Mouse (Mus musculus) left cerebral cortex, adult 18-20 months (tissue): ENCODE data around the gene Kazald1. TPM values are rescaled to one million over a fixed set of nuclear protein-coding genes. Genes with fewer than 3 reads are reported as not detected.

Experiments used
- DNase-seq, 2 experiments: peaks; one replicate each; pipeline ENCODE4 v3.0.0; 2021 to 2022; ENCODE audit warnings: low spot score in 2 of 2, mixed read lengths in 1 of 2
- total RNA-seq, 2 experiments: library from RNA; stranded (reverse); gene quantifications; 2 replicates each; pipeline ENCODE4 v1.2.3; 2021

Gene Kazald1
- total RNA-seq, 2 experiments from 2014 or later: 6.7 to 7.3 TPM

DNA sequence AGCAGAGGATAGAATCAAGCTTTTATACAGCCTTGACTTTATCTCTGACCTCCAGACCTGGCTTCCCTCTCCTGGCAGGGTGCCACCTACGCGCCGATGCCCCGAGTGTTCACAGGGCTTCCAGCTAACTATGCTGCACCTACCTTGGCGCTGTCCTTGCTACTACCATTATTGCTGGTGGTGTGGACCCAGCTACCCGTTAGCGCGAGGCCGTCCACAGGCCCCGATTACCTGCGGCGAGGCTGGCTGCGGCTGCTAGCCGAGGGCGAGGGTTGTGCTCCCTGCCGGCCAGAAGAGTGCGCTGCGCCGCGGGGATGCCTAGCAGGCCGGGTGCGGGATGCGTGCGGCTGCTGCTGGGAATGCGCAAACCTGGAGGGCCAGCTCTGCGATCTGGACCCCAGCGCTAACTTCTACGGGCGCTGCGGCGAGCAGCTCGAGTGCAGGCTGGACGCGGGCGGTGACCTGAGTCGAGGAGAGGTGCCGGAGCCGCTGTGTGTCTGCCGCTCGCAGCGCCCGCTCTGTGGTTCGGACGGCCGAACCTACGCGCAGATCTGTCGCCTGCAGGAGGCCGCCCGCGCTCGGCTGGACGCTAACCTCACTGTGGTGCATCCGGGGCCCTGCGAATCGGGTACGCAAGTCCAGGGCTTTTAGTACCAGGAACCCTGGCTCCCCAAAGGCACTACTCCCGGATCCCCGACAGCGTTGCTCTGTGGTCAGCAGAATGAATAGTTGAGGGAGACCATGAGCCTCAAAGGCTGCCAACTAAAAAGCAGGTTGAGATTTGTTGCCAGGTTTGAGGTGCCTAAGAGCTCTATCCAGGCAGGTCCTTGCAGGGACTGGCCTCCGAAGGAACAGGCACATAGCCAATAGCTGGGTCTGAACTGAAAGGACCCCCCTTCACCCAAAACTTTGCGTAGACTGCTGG lies 1.8 kb downstream of the Kazald1 start:
- DNase-seq: peak in 1 of 2 experiments; percentile 62

DNA sequence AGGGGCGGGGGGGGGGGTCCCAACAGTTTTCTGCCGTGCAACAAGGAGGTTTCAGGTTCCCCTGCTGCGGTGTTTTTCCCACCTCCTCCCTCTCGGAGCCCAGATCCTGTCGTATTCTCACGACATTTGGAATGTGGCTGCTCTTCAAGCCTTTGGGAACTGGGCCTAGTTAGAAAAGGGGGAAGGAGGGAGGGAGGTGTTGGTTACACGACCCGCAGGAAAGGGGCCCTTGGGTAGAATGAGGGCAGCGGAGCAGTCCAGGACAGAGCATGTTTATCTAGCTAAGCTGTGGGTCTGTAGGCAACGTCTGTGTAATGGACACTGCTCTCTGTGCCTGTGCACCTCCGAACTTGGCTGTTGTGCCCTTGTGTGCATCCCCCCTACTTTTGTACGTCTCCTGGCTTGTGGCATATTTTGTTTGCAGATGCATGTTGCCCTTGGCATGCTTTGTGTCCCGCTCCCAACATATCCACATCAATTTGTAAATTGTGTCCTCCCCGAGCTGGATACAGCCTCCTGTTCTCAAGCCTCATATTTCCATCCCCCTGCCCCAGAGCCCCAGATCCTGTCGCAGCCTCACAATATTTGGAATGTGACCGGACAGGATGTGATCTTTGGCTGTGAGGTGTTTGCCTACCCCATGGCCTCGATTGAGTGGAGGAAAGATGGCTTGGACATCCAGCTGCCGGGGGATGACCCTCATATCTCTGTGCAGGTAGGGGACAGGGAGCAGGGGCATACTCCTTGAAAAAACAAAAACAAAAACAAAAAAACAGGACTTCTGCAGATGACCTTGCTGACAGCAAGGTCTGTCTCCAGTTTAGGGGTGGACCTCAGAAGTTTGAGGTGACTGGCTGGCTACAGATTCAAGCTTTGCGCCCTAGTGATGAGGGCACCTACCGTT lies 3.0 kb downstream of the Kazald1 start:
- no peak for DNase-seq

DNA sequence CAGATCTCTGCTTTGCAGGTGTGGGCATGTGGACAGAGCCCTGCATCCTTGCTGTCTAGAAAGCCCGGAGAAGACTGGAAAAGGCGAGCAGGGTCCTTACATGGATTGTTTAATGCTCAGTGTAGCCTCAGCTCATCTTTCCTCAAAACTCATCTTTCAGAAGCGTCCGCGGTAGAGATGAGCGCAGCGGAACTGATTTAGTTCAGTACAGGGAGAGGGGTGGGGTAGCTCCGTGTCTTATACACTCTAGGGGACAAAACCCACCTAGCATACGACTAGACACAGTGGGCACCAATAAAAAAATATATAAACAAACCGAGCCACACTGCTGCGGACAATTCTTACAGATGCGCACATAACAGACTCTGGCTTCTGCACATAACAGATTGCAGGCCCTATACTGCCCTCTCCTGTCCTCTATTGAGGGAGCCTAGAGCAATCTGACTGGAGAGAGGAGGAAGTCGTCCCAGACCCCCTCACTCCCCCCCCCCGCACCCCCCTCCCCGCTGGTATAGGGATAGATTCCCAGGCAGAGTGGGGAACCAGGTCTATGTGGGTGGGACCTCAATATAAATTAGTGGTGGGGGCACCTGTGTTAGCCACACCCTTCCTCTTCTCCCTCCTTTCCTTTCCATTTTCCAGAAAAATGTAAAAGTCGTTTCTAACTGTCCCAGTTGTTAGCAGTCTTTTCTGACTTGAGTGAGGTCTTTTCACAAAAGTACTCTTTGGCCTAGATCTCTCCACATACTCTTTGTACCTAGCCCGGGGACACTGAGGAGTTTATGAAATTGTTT lies 4.1 kb downstream of the Kazald1 start:
- no peak for DNase-seq

DNA sequence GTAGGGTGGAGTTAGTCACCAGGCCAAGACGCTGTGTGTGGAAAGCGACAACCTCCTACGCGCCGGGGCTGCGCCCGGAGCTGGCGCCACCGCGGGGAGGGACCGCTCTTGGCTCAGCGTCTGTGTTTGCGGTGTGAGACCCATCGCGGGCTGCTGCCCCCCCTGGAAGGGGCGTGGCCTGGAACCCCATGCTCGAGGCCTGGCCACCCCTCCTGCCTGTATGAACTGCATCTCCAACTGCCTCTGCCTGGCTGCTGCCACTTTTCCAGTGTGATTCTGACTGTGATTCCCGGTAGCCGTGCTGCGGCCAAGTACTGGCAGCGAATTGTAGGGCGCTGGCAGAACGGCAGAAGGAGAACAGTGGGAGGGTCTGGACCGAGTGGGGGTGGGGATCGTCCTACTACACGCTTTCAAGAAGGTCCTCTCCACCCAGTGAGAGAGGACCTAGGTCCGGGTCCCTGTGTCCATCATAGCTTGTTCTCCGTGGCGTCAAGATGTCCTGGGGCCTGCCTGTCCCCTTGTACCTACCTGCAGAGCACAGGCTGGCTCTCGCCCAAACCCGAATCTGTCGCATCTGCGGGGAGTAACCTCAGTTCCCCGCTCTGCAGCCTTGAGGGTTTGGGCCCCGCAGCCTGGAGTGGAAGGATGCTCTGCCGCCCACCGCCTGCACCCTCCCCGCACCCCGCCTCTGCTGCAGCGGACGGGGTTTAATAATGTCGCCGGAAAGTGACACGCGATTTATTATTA lies 4.9 kb downstream of the Kazald1 start:
- DNase-seq: peak; percentile 55 to 79

DNA sequence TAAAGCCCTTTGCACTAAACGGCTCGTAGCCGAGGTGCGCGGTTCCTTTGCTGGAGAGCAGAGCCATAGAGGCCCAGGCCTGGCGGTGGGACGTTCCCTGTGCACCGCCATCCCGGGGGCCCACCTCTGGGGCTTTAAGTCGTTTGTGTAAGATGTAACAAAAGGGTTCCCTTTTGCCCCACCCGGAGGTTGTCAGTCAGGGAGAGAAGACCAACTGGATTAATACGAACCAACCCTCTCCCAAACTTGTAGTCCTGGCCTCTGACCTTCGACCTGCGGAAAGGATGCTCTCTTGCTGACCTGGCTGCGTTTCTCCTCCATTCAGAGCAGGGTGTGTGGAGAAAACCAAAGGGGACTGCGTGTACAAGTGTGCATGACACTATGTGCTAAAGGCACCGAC lies 5.7 kb downstream of the Kazald1 start:
- DNase-seq: peak in 1 of 2 experiments; percentile 8

DNA sequence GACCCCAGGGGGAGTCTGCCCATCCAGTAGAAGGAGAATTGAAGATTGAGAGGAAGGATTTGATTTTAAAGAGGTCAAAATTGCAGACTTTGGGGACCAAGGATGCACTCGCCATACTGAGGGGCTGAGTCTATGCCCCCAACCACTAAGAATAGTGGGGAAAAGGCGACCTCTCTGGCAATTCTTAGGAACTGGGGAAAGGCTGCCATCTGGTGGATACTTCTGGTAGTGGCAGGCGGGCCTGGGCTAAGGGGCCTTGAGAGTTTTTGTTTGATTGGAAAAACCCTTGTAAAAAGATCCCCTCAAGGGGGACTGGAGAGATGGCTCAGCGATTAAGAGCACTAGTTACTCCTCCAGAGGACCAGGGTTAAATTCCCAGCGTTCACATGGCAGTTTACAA lies 6.2 kb downstream of the Kazald1 start:
- DNase-seq: peak; percentile 60 to 72

GRCm38 (mm10) chr19:45081841-45082550 lies 7.0 kb downstream of the Kazald1 start:
- peak; percentile 36 to 46 for DNase-seq

DNA sequence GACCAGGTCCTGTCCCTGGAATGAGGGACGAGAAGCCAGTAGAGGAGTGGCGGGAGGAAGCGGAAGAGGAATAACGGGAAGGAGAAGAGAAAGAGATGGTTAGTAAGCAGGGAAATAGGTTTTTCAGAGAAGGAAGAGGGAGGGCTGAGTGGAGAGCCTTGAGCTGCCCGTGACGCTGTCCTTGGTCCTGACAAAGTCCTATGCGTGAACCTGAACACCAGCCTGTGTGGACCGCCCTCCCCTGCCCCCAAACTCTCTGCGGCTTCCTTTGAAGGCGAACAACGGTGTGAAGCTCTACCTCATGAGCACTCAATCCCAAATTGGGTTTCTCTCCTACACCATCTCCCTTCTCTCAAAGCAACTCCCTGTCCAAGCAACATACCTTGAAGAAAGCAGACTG lies 22.8 kb downstream of the Kazald1 start:
- no peak for DNase-seq

DNA sequence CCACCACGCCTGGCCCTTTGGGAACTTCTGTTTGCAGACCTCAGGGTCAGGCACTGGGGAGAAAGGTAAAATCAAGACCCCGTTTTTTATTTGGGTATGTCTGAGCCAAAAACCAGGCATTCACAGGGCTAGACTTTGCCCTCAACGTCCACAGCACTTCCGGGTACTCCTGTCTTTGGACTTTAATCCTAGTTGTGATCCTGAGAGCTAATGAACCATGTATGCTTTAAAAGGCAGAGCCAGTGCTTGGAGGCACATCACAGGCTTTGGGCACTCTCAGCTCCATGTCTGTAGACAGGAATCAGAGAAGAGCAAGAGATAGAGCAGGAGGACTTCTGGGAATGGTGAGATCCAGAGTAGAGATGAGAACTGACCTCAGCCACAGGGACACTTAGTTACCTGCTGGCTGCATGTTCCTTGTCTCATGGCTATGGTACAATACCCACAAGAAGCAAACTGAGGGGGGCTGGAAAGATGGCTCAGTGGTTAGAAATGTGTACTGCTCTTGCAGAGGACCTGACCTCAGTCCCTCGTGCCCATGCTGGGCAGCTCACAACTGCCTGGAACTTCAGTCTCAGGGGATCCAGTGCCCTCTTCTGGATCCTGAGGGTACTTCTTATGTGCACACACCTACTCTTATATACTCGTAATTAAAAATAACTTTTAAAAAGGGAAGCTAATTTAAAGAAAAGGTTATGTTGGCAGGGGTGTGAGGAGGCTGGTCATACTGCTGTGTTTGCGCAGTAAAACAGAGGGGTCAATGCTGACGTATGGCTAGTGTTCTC lies 25.6 kb downstream of the Kazald1 start:
- DNase-seq: no peak

GRCm38 (mm10) chr19:45105591-45105990 lies 30.6 kb downstream of the Kazald1 start:
- no peak for DNase-seq

GRCm38 (mm10) chr19:45106689-45107088 lies 31.6 kb downstream of the Kazald1 start:
- DNase-seq: no peak

GRCm38 (mm10) chr19:45110681-45111080 lies 35.6 kb downstream of the Kazald1 start:
- no peak for DNase-seq

- DNase-seq: no peak
Measured at GRCm38 (mm10) chr19:45112444-45112843, 37.4 kb downstream of the Kazald1 start.

DNA sequence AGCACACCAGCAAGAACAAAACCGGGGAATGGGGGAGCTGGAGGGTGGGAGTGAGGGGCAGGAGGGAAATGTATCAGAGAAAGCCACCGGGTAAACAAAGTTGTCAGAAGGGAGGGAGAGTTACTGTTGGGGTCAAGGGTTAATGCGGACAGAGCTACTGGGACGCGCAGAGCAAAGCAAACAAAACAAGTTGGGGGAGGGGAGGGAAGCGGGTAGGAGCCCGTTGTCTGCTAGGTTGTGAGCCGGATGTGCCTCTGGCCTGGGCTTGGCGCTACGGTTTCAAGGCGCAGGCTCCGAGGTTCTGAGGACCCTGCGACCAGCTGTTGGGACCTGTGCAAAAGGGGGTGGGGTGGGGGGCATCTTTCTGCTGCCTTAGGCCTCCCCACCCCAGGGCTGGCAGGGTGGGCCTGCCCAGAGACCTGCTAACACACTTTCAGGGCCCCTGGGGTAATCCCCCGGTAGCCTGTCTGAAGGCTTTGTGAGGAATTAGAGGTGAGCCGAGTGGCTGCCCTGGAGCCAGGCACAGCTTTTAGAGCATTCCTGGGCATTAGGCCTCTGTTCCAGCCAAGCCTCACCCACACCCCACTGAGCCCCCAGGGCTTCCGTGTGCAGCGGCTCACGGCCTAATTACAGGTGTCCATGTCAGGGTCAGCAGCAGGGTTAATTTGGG lies 38.9 kb downstream of the Kazald1 start:
- DNase-seq: no peak

- DNase-seq: no peak
Measured at GRCm38 (mm10) chr19:45114772-45115171, 39.7 kb downstream of the Kazald1 start.

DNA sequence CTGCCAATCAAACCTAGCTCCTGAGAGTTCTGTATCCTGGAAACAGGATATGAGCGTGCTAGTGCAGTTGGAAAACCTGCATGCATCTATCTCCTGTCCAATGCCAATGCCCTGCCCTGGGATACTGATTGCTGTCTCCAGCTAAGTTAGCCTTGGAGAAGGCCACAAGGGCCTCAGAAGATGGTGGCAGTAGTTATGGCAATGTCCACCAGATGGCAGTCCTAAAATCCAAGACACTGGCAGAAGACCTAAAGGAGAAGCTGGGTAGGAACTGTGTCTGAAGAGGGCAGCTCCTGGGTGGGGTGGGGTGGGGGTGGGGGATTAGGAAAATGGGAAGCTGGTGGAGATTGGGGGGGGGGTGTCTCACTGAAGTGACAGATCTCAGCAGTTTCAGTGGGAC lies 41.8 kb downstream of the Kazald1 start:
- peak; percentile 34 to 57 for DNase-seq
